Mouse (Mus musculus): ENCODE measurements at regions not wholly inside any gene's neighbourhood (a gene's known extent, or its start where the extent isn't known, plus 50 kb on each side); places are given as distances from the start of the nearest gene placed in this dataset.
A peak's percentile ranks its signal among the peaks of the same experiment; 100 is the strongest.

DNA sequence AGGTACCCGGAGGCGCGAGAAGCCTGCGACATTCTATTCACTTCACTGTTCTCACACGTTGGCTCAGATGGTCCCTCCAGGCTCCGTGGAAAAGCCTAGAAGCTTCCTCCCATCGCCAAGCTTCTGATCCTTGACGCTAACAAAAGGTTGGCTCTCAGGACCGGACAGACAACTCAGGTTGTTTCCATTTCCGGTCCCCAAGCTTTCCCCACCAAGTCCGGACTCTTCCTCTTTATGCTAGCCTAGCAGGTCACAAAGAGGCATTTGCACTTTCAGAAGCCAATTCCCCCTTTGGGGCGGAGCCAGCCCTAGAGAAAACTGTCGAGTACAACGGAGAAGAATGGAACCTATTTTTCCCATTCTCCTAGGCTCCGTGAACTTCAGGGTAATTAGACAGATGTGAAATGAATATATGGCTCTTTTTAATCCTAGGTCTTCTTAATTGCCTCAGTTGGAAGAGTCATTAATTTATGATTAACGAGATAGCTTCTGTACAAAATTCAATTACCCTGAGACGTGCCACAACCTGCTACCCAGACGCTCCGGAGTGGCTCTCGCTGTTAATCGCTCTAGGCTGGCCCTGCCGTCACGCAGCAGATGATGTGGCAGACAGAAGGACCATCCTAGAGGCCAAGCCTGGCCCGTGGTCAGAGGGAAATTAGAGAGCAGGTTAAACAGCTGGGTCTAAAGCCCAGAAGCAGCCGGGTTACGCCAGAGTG is 207.6 kb downstream of the Xxylt1 start:
- Histone ChIP-seq H3K9me3 (replicated peaks; ENCODE audit: control insufficient read depth, low read length) (no peaks in the 10 kb centered on the region), H3K9ac (ENCODE audit: low read depth, low read length) (no peak overlapping the region), H3K4me3 (ENCODE audit: low read depth, low read length) (no peak overlapping the region), H3K4me2 (peak overlapping the region; percentile 24; the same call in 1 of the 2 replicates), H3K36me3 (ENCODE audit: control insufficient read depth, insufficient read depth, low read length) (no peaks in the 10 kb centered on the region), H3K27ac (ENCODE audit: low read depth, low read length) (no peak overlapping the region), H3K4me1 (ENCODE audit: control insufficient read depth, insufficient read depth, low read length) (peaks cover 22% of the 10 kb centered on the region), H3K27me3 (ENCODE audit: control insufficient read depth, insufficient read depth, low read length) (no peaks in the 10 kb centered on the region)
- no peak for ATAC-seq (replicated peaks; ENCODE audit: insufficient number of reproducible peaks, low FRiP score, low TSS enrichment)
- 35% methylated on average over 26 of the region's 26 CpGs for WGBS (ENCODE audit: insufficient replicate concordance)

DNA sequence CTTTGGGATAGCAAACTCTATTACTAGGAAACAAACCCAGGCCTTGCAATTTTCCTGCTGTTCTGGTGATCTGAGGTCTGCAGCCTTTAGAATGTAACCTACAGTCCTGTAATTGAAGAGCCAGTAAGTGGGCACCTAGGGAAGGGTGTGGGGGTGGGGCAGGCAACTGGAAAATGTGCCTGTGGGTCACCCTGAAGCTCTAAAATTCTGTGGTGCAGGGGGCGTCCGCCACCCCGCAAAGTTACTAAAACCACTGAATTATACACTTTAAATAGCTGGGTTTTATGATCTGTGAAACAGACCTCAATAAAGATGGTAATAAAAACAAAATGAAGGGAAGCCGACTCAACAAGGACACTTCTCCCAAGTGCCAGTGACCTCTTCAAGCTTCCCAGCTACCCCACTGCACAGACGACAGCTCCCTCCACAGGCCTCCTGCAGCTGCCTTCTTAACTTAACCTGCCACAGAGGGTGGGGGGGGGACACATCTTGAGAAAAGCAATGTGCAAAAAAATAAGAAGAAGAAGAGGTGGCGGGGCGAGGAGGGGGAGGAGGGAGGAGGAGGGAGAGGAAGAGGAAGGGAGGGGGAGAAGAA is 205.9 kb downstream of the Xxylt1 start:
- peaks cover 14% of the 10 kb centered on the region for H3K4me1 ChIP-seq (ENCODE audit: control insufficient read depth, insufficient read depth, low read length)
- H3K27ac ChIP-seq (ENCODE audit: low read depth, low read length), result no peak overlapping the region
- H3K27me3 ChIP-seq (ENCODE audit: control insufficient read depth, insufficient read depth, low read length), result no peaks in the 10 kb centered on the region
- no peak overlapping the region for H3K4me2 ChIP-seq
- H3K9ac ChIP-seq (ENCODE audit: low read depth, low read length), result no peak overlapping the region
- no peak for ATAC-seq (replicated peaks; ENCODE audit: insufficient number of reproducible peaks, low FRiP score, low TSS enrichment)
- H3K36me3 ChIP-seq (ENCODE audit: control insufficient read depth, insufficient read depth, low read length), result no peaks in the 10 kb centered on the region
- no peaks in the 10 kb centered on the region for H3K9me3 ChIP-seq (replicated peaks; ENCODE audit: control insufficient read depth, low read length)
- no peak overlapping the region for H3K4me3 ChIP-seq (ENCODE audit: low read depth, low read length)
- WGBS (ENCODE audit: insufficient replicate concordance), result 72% methylated on average over 7 of the region's 7 CpGs

DNA sequence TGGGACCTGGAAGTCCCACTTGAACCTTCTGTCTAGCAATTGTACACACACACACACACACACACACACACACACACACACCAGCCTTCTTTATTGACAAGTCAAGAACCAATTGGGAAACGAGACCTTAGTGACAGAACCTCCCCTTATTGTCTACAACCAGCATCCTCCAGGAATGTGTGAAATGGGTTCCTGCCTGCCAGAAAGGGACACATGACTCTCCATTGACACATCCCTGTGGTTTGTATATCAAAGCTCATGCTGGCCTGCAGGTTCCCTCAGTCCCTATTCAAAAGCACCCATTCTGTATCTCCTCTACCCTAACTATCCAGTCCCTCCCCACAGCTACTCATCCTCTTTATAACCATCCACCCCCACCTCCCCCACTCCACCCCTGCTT is 202.4 kb downstream of the Xxylt1 start:
- H3K4me3 ChIP-seq (ENCODE audit: low read depth, low read length), result no peak overlapping the region
- H3K9me3 ChIP-seq (replicated peaks; ENCODE audit: control insufficient read depth, low read length), result no peaks in the 10 kb centered on the region
- no peaks in the 10 kb centered on the region for H3K36me3 ChIP-seq (ENCODE audit: control insufficient read depth, insufficient read depth, low read length)
- H3K27ac ChIP-seq (ENCODE audit: low read depth, low read length), result no peak overlapping the region
- no peaks in the 10 kb centered on the region for H3K27me3 ChIP-seq (ENCODE audit: control insufficient read depth, insufficient read depth, low read length)
- H3K4me1 ChIP-seq (ENCODE audit: control insufficient read depth, insufficient read depth, low read length), result no peaks in the 10 kb centered on the region
- 50% methylated on average over 1 of the region's 1 CpGs for WGBS (ENCODE audit: insufficient replicate concordance)
- no peak overlapping the region for H3K4me2 ChIP-seq
- no peak overlapping the region for H3K9ac ChIP-seq (ENCODE audit: low read depth, low read length)
- no peak for ATAC-seq (replicated peaks; ENCODE audit: insufficient number of reproducible peaks, low FRiP score, low TSS enrichment)

DNA sequence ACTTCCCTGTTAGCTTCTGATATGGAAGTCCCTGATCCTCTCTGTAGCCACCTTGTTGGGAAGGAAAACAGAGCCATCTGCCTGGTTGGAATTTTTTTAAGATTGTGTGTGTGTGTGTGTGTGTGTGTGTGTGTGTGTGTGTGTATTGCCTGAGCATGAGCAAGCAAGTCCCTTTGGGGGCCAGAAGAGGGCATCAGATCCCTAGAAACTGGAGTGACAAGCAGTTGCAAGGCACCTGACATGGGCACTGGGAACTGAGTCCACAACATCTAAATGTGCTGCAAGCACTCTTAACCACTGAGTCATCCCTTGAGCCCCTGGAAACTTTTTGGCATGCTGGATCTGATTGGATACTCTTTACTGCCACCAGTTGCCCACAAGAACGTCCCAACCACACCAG is 201.4 kb downstream of the Xxylt1 start:
- Histone ChIP-seq H3K4me2 (no peak overlapping the region), H3K4me3 (ENCODE audit: low read depth, low read length) (no peak overlapping the region), H3K9me3 (replicated peaks; ENCODE audit: control insufficient read depth, low read length) (no peaks in the 10 kb centered on the region), H3K4me1 (ENCODE audit: control insufficient read depth, insufficient read depth, low read length) (no peaks in the 10 kb centered on the region), H3K9ac (ENCODE audit: low read depth, low read length) (no peak overlapping the region), H3K36me3 (ENCODE audit: control insufficient read depth, insufficient read depth, low read length) (no peaks in the 10 kb centered on the region), H3K27me3 (ENCODE audit: control insufficient read depth, insufficient read depth, low read length) (no peaks in the 10 kb centered on the region), H3K27ac (ENCODE audit: low read depth, low read length) (no peak overlapping the region)
- 82% methylated on average over 1 of the region's 1 CpGs for WGBS (ENCODE audit: insufficient replicate concordance)
- ATAC-seq (replicated peaks; ENCODE audit: insufficient number of reproducible peaks, low FRiP score, low TSS enrichment), result no peak

DNA sequence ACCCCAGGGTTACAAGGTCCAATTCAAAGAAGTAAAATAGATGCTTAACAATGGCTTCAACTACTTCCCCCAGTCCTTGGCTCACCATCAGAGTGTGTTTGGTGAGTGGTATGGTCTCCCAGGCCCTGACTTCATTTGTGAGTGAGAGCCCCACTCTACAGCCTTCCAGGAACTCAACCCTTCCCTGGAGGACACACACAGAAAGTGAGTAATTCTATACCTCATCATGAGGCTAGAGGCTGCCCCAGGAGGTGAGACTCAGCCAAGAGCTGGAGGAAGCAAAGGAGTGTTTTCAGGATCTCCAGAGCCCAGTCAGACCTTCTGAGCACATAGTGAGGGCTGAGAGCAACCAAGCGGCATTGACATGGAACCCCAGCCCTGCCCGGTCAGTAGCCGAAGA is 200.6 kb downstream of the Xxylt1 start:
- Histone ChIP-seq H3K9me3 (replicated peaks; ENCODE audit: control insufficient read depth, low read length) (no peaks in the 10 kb centered on the region), H3K4me1 (ENCODE audit: control insufficient read depth, insufficient read depth, low read length) (no peaks in the 10 kb centered on the region), H3K9ac (ENCODE audit: low read depth, low read length) (no peak overlapping the region), H3K4me3 (ENCODE audit: low read depth, low read length) (no peak overlapping the region), H3K27me3 (ENCODE audit: control insufficient read depth, insufficient read depth, low read length) (no peaks in the 10 kb centered on the region), H3K36me3 (ENCODE audit: control insufficient read depth, insufficient read depth, low read length) (no peaks in the 10 kb centered on the region), H3K27ac (ENCODE audit: low read depth, low read length) (no peak overlapping the region), H3K4me2 (no peak overlapping the region)
- 87% methylated on average over 3 of the region's 3 CpGs for WGBS (ENCODE audit: insufficient replicate concordance)
- ATAC-seq (replicated peaks; ENCODE audit: insufficient number of reproducible peaks, low FRiP score, low TSS enrichment), result no peak

DNA sequence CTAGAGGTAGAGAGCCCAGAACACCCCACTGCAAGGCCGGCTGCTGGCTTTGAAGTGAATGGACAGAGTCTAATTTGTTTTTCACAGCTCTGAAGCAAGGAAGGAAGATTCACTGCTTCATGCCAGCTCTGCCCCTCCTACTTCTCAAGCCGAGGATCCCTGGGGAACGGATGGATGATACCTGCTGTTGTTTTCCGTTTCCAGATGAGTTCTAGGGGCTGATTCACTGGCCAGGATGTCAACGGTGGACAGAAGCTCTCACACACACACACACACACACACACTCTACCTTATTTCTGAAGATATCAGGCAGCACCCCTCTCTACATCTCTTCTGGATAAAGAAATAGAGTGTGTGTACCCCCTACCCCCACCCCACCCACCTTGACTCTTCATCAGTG is 200.0 kb downstream of the Xxylt1 start:
- WGBS (ENCODE audit: insufficient replicate concordance), result 67% methylated on average over 5 of the region's 5 CpGs
- H3K27me3 ChIP-seq (ENCODE audit: control insufficient read depth, insufficient read depth, low read length), result no peaks in the 10 kb centered on the region
- no peaks in the 10 kb centered on the region for H3K36me3 ChIP-seq (ENCODE audit: control insufficient read depth, insufficient read depth, low read length)
- no peaks in the 10 kb centered on the region for H3K9me3 ChIP-seq (replicated peaks; ENCODE audit: control insufficient read depth, low read length)
- H3K27ac ChIP-seq (ENCODE audit: low read depth, low read length), result no peak overlapping the region
- no peak overlapping the region for H3K4me2 ChIP-seq
- no peak for ATAC-seq (replicated peaks; ENCODE audit: insufficient number of reproducible peaks, low FRiP score, low TSS enrichment)
- H3K9ac ChIP-seq (ENCODE audit: low read depth, low read length), result no peak overlapping the region
- H3K4me1 ChIP-seq (ENCODE audit: control insufficient read depth, insufficient read depth, low read length), result no peaks in the 10 kb centered on the region
- no peak overlapping the region for H3K4me3 ChIP-seq (ENCODE audit: low read depth, low read length)

DNA sequence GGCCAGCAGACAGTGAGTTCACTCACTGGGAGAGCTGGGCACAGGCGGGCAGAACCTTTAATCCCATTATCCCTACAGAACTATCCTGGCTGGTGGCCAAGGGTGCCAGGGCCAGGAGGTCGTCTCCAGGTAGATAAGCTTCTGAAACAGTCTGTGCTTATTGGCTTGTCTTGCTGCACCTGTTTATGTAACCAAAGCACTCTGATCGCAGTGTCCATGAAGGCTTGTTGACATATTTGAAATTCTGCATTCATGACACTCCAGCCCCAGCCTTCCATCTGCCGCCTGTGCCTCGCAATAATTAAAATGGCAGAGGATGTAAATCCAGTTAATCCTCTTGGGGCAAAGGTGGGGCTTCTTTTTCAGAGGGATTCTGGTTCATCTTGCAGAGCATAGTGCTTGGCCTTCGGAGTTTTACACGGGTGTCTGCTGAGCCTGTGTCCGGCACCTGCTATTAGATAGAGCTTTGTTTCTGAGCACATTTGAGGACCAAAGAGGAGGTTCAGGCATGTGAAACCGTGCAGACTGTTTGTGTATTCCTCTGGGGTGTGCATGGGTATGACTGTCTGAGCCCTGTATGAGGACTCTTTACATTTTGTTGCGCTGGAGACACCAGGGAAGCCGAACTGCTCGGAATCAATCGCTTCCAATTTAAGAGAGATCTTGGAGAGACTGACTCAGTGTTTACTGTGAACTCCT is 197.6 kb downstream of the Xxylt1 start:
- Histone ChIP-seq H3K9me3 (replicated peaks; ENCODE audit: control insufficient read depth, low read length) (no peaks in the 10 kb centered on the region), H3K4me1 (ENCODE audit: control insufficient read depth, insufficient read depth, low read length) (0 out of 2 replicates have a peak, but pooled peaks cover 2% of the 10 kb centered on the region), H3K27ac (ENCODE audit: low read depth, low read length) (no peak overlapping the region), H3K36me3 (ENCODE audit: control insufficient read depth, insufficient read depth, low read length) (no peaks in the 10 kb centered on the region), H3K4me3 (ENCODE audit: low read depth, low read length) (no peak overlapping the region), H3K9ac (ENCODE audit: low read depth, low read length) (no peak overlapping the region), H3K4me2 (no peak overlapping the region), H3K27me3 (ENCODE audit: control insufficient read depth, insufficient read depth, low read length) (no peaks in the 10 kb centered on the region)
- WGBS (ENCODE audit: insufficient replicate concordance), result 71% methylated on average over 13 of the region's 13 CpGs
- ATAC-seq (replicated peaks; ENCODE audit: insufficient number of reproducible peaks, low FRiP score, low TSS enrichment), result no peak

DNA sequence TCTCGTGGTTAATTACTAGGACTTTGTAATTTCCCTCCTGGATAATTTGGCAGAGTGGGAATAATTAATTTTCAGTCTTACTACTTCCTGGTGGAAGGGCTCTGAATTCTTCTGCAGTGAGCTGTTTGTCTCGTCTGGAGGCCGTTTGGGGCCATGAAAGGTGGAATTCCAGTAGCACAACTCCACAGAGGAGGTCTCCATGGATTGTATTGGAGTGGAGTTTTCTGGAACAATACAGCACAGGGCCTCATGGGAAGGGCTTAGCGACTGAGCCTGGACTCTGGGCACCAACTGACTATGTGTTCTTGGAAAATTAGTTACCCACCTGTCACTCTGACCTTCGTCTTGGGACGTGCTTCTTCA is 197.1 kb downstream of the Xxylt1 start:
- 0 out of 2 replicates have a peak, but pooled peaks cover 2% of the 10 kb centered on the region for H3K4me1 ChIP-seq (ENCODE audit: control insufficient read depth, insufficient read depth, low read length)
- H3K9ac ChIP-seq (ENCODE audit: low read depth, low read length), result no peak overlapping the region
- no peak overlapping the region for H3K4me3 ChIP-seq (ENCODE audit: low read depth, low read length)
- H3K4me2 ChIP-seq, result no peak overlapping the region
- H3K27ac ChIP-seq (ENCODE audit: low read depth, low read length), result no peak overlapping the region
- 64% methylated on average over 6 of the region's 6 CpGs for WGBS (ENCODE audit: insufficient replicate concordance)
- no peak for ATAC-seq (replicated peaks; ENCODE audit: insufficient number of reproducible peaks, low FRiP score, low TSS enrichment)
- no peaks in the 10 kb centered on the region for H3K27me3 ChIP-seq (ENCODE audit: control insufficient read depth, insufficient read depth, low read length)
- no peaks in the 10 kb centered on the region for H3K36me3 ChIP-seq (ENCODE audit: control insufficient read depth, insufficient read depth, low read length)
- H3K9me3 ChIP-seq (replicated peaks; ENCODE audit: control insufficient read depth, low read length), result no peaks in the 10 kb centered on the region

All from heart, embryonic 11.5 days (tissue).